Mouse (Mus musculus) limb, embryonic 13.5 days (tissue): Measurements from ENCODE around the gene Fabp6. TPM values are rescaled to one million over a fixed set of nuclear protein-coding genes. Genes with fewer than 3 reads are reported as not detected.

ENCODE experiments used
- ATAC-seq: fragments of 200-750 bp; cut with Nextera tagmentation; 2 replicates; pipeline ENCODE4 v1.8.0; 2017; ENCODE audit warnings: low read depth, moderate number of reproducible peaks, moderate TSS enrichment; ENCODE audit not compliant: low FRiP score
- H3K27ac ChIP-seq: fragments of 300-500 bp; sonication (generic); 2 replicates; pipeline ENCODE4 v1.5.1; 2015; ENCODE audit warnings: inconsistent platforms, mild to moderate bottlenecking, moderate library complexity
- H3K27me3 ChIP-seq: fragments of 300-500 bp; sonication (generic); 2 replicates; pipeline ENCODE4 v1.6.1; 2015; ENCODE audit warnings: mild to moderate bottlenecking, inconsistent platforms
- H3K36me3 ChIP-seq: fragments of 300-500 bp; sonication (generic); 2 replicates; pipeline ENCODE4 v1.6.1; 2015; ENCODE audit warnings: inconsistent platforms, mild to moderate bottlenecking, moderate library complexity
- H3K4me1 ChIP-seq: fragments of 300-500 bp; sonication (generic); 2 replicates; pipeline ENCODE4 v1.6.1; 2015; ENCODE audit warnings: inconsistent platforms
- H3K4me2 ChIP-seq: fragments of 300-500 bp; sonication (generic); replicated peaks from 2 replicates; pipeline ENCODE4 v1.6.1; 2015; ENCODE audit warnings: inconsistent platforms, mild to moderate bottlenecking, moderate library complexity
- H3K4me3 ChIP-seq: fragments of 300-500 bp; sonication (generic); 2 replicates; pipeline ENCODE4 v1.5.1; 2015; ENCODE audit warnings: moderate library complexity, mild to moderate bottlenecking, inconsistent platforms
- H3K9ac ChIP-seq: fragments of 300-500 bp; sonication (generic); 2 replicates; pipeline ENCODE4 v1.6.1; 2015; ENCODE audit warnings: mild to moderate bottlenecking, inconsistent platforms
- H3K9me3 ChIP-seq: fragments of 300-500 bp; sonication (generic); 2 replicates; pipeline ENCODE4 v1.6.1; 2016; ENCODE audit warnings: inconsistent platforms
- WGBS: fragments of 180-500 bp; shearing (Covaris S2); methylation state at CpG from one replicate; pipeline ENCODE4 v1.1.7; 2015; 5-methylcytosine and 5-hydroxymethylcytosine counted together
- polyA plus RNA-seq: library from polyadenylated mRNA; unstranded; fragments of >200 nt; fragmentation: Nextera tagmentation; extraction: Ambion mirVana; gene quantifications from 2 replicates; pipeline ENCODE4 v1.2.1, GENCODE M21; 2015

Gene Fabp6
- polyA plus RNA-seq, 1 experiment from 2014 or later: not detected

- H3K4me3 ChIP-seq: no peak overlapping the region
- H3K27ac ChIP-seq: 0 out of 2 replicates have a peak overlapping the region, but pooled peaks have one; percentile 16
- H3K36me3 ChIP-seq: peaks cover 16% of the 10 kb centered on the region
- no peak overlapping the region for H3K4me2 ChIP-seq
- H3K4me1 ChIP-seq: peaks cover 27% of the 10 kb centered on the region
- WGBS: 58% methylated on average over 10 of the region's 10 CpGs
- ATAC-seq: 0 out of 2 replicates have a peak, but pooled peaks have one; percentile 30
- no peaks in the 10 kb centered on the region for H3K9me3 ChIP-seq
- no peak overlapping the region for H3K9ac ChIP-seq
- no peaks in the 10 kb centered on the region for H3K27me3 ChIP-seq
These were observed 37.6 kb downstream of the Fabp6 start for GRCm38 (mm10) chr11:43563654-43564244.

- Histone ChIP-seq H3K36me3 (peaks cover 41% of the 10 kb centered on the region), H3K27ac (no peak overlapping the region), H3K27me3 (no peaks in the 10 kb centered on the region), H3K4me2 (no peak overlapping the region), H3K4me3 (no peak overlapping the region), H3K9me3 (no peaks in the 10 kb centered on the region), H3K9ac (no peak overlapping the region), H3K4me1 (peaks cover under 1% of the 10 kb centered on the region; the same call in 1 of the 2 replicates)
- WGBS: 17% methylated on average over 6 of the region's 6 CpGs
- no peak for ATAC-seq
These were observed 41.6 kb downstream of the Fabp6 start for GRCm38 (mm10) chr11:43559515-43560292.

DNA sequence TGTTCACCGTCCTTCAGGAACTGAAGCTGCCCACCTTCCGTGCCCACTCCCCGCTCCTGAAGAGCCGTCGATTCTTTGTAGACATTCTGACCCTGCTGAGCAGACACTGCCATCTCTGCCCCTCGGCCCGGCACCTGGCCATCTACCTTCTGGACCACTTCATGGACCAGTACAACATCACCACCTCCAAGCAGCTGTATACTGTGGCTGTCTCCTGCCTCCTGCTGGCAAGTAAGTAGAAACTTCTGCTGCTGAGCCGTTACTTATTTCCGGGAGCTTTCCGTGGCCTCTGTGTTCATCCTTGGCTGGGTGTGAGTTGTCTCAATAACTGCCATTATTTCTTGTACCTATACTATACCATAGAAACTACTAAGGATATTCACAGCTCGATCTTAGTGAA lies 44.8 kb downstream of the Fabp6 start:
- no peak overlapping the region for H3K27ac ChIP-seq
- H3K4me3 ChIP-seq: no peak overlapping the region
- no peaks in the 10 kb centered on the region for H3K9me3 ChIP-seq
- H3K36me3 ChIP-seq: peaks cover 40% of the 10 kb centered on the region
- H3K4me1 ChIP-seq: no peaks in the 10 kb centered on the region
- H3K9ac ChIP-seq: no peak overlapping the region
- no peak overlapping the region for H3K4me2 ChIP-seq
- 85% methylated on average over 11 of the region's 11 CpGs for WGBS
- H3K27me3 ChIP-seq: no peaks in the 10 kb centered on the region
- ATAC-seq: no peak

- ATAC-seq: no peak
- Histone ChIP-seq H3K9me3 (no peaks in the 10 kb centered on the region), H3K27ac (no peak overlapping the region), H3K36me3 (peaks cover 17% of the 10 kb centered on the region), H3K4me1 (peaks cover 20% of the 10 kb centered on the region), H3K9ac (no peak overlapping the region), H3K4me3 (no peak overlapping the region), H3K4me2 (no peak overlapping the region), H3K27me3 (no peaks in the 10 kb centered on the region)
- 76% methylated on average over 6 of the region's 6 CpGs for WGBS
These were observed 48.7 kb downstream of the Fabp6 start for GRCm38 (mm10) chr11:43552675-43553074.

DNA sequence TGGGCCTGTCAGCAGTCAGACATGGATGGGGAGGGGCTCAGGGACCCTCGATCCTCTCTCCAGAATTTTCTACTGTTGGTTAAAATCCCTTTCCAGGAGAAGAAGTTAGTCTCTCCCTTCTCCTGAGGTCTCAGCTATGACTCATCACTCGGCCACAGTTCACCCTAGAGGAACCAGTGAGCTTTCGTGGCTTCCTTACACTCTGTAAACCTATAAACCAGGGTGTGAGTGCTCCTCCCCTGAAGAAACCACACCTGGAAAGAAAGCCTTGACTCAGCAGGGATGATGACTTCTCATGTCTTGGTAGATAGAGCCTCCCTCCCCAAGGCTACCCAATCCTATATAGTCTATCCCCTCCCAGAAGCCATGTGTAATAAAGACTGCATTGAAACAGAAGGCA lies 49.6 kb downstream of the Fabp6 start:
- H3K27ac ChIP-seq: no peak overlapping the region
- H3K4me1 ChIP-seq: peaks cover 20% of the 10 kb centered on the region
- no peak overlapping the region for H3K9ac ChIP-seq
- H3K4me3 ChIP-seq: no peak overlapping the region
- no peaks in the 10 kb centered on the region for H3K9me3 ChIP-seq
- peaks cover 12% of the 10 kb centered on the region for H3K36me3 ChIP-seq
- H3K4me2 ChIP-seq: no peak overlapping the region
- WGBS: 74% methylated on average over 3 of the region's 3 CpGs
- no peak for ATAC-seq
- no peaks in the 10 kb centered on the region for H3K27me3 ChIP-seq

DNA sequence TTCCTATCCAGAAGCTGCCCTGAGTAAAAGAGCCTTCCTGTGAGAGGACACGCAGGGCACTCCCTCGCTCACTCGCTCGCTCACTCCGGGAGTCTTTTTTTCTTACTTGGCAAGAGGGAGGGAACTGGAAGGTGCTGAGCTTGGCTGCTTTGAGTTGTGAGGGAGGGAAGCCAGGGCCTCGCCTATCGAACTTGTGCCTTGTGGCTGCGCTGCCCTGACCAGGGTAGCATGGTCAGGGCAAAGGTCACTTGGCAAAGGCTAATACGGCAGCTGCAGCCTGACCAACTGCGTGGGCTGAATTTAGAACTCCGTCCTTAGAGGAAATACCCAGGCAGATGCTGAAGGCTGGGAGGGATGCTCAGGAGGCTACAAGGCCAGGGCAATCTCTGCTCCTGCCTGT lies 51.6 kb downstream of the Fabp6 start:
- peaks cover 20% of the 10 kb centered on the region for H3K4me1 ChIP-seq
- H3K9me3 ChIP-seq: no peaks in the 10 kb centered on the region
- no peak overlapping the region for H3K4me3 ChIP-seq
- H3K9ac ChIP-seq: no peak overlapping the region
- no peak overlapping the region for H3K27ac ChIP-seq
- H3K27me3 ChIP-seq: no peaks in the 10 kb centered on the region
- no peak for ATAC-seq
- H3K4me2 ChIP-seq: no peak overlapping the region
- WGBS: 51% methylated on average over 11 of the region's 11 CpGs
- peaks cover 7% of the 10 kb centered on the region for H3K36me3 ChIP-seq

GRCm38 (mm10) chr11:43548657-43549435 lies 52.5 kb downstream of the Fabp6 start:
- H3K27me3 ChIP-seq: no peaks in the 10 kb centered on the region
- H3K27ac ChIP-seq: peak overlapping the region; percentile 34; the same call in 1 of the 2 replicates
- H3K4me3 ChIP-seq: no peak overlapping the region
- ATAC-seq: no peak
- 69% methylated on average over 12 of the region's 12 CpGs for WGBS
- no peak overlapping the region for H3K4me2 ChIP-seq
- H3K36me3 ChIP-seq: peaks cover 5% of the 10 kb centered on the region
- H3K9me3 ChIP-seq: no peaks in the 10 kb centered on the region
- peaks cover 20% of the 10 kb centered on the region for H3K4me1 ChIP-seq
- no peak overlapping the region for H3K9ac ChIP-seq

DNA sequence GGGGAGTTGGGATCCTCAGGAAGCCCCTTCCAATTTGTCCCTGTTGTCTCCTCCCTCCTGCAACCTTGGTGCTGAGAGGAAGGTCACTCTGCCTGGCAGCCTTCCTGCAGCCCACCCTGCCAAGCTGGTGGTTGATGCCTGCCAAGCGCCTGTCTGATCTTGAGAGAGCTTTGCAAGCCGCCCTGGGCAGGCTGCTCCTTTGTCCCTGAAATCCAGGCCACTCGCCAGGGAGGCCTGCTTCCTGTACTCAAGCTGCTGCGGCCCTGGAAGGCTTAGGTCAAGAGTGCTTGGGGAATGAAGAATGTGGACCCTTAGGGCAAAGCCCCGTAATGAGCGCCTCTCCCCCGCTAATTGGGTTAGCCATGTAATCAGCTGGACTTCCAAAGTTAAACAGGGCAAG lies 53.2 kb downstream of the Fabp6 start:
- Histone ChIP-seq H3K4me2 (no peak overlapping the region), H3K4me1 (peaks cover 20% of the 10 kb centered on the region), H3K4me3 (no peak overlapping the region), H3K9ac (0 out of 2 replicates have a peak overlapping the region, but pooled peaks have one; percentile 4), H3K36me3 (peaks cover 7% of the 10 kb centered on the region), H3K27ac (peak overlapping the region; percentile 34; the same call in 1 of the 2 replicates), H3K27me3 (no peaks in the 10 kb centered on the region), H3K9me3 (no peaks in the 10 kb centered on the region)
- ATAC-seq: no peak
- WGBS: 20% methylated on average over 7 of the region's 7 CpGs

DNA sequence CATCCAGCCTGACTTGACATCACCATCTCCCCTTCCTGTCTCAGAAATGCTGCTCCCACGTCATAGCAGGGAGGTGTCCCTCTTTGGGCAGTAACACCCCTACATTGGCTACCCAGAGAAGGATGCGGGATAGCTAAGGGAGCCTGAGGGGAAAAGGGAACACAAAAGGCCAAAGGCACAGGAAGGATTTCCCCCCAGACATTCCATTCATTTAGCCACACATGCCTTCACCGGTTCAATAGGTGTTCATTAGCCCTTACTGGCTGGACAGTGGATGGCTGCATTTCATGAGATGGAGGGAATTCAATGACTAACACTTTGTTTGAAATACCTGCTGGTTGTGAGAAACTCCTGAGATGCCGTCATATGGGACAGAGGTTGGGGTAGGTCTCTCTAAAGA lies 54.7 kb downstream of the Fabp6 start:
- Histone ChIP-seq H3K4me3 (no peak overlapping the region), H3K27ac (no peak overlapping the region), H3K9me3 (no peaks in the 10 kb centered on the region), H3K27me3 (no peaks in the 10 kb centered on the region), H3K4me1 (peaks cover 20% of the 10 kb centered on the region), H3K36me3 (peaks cover 10% of the 10 kb centered on the region), H3K4me2 (no peak overlapping the region), H3K9ac (no peak overlapping the region)
- no peak for ATAC-seq
- WGBS: 74% methylated on average over 4 of the region's 4 CpGs

Other genes with a start within 250 kb of the Fabp6 start
- gene Pttg1, start 175.3 kb downstream of the Fabp6 start, polyA plus RNA-seq: 100 and 104 TPM in 2 replicates
- gene Slu7, start 167.8 kb downstream of the Fabp6 start, polyA plus RNA-seq: 62.9 and 66.3 TPM in 2 replicates
- 19.9 and 20.1 TPM in 2 replicates for gene C1qtnf2, start 127.3 kb downstream of the Fabp6 start, polyA plus RNA-seq
- 12.9 and 14.4 TPM in 2 replicates for gene Ccnjl, start 72.8 kb downstream of the Fabp6 start, polyA plus RNA-seq
- 4.7 and 5.2 TPM in 2 replicates for gene 4933415A04Rik, start 14.5 kb downstream of the Fabp6 start, polyA plus RNA-seq
- 27.7 and 28.8 TPM in 2 replicates for gene Pwwp2a, start 80.5 kb upstream of the Fabp6 start, polyA plus RNA-seq
- gene Ttc1, start 146.5 kb upstream of the Fabp6 start, polyA plus RNA-seq: 77.2 and 80.4 TPM in 2 replicates